Mouse (Mus musculus) yolk sac, embryonic 10.5 days (tissue): ENCODE data around the gene Fcnb.
A peak's percentile ranks its signal among the peaks of the same experiment; 100 is the strongest.

Experiments
- DNase-seq: peaks from one replicate; pipeline ENCODE4 v3.0.0-alpha.2; 2017; ENCODE audit warnings: low spot score

The Fcnb gene

DNA sequence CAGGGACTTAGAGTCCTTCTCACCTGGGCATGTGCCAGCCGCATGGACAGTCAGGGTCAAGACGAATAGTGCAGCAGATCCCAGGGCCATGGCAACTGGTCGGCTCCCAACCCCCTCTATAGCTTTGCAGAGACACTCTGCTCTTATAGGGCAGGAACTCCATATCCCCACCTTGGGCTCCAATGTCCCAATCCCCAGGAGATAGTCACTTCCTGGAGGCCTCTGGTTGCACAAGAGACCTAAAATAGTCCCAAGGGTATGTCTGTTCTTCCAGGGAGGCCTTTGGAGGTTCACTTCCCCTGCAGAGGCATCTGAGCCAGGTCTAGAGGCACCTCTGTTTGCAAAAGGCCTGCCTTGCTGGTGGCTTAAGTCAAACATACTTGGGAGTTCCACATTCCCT lies at the start of gene Fcnb:
TSS of gene Fcnb (minus strand) at position 118 of the 400 bp plus-strand sequence.
- no peak for DNase-seq

- no peak for DNase-seq
These were observed 49.1 kb upstream of the Fcnb start for GRCm38 (mm10) chr2:28133833-28134232.

- DNase-seq, result no peak
These were observed 47.4 kb upstream of the Fcnb start for GRCm38 (mm10) chr2:28132117-28132516.

DNA sequence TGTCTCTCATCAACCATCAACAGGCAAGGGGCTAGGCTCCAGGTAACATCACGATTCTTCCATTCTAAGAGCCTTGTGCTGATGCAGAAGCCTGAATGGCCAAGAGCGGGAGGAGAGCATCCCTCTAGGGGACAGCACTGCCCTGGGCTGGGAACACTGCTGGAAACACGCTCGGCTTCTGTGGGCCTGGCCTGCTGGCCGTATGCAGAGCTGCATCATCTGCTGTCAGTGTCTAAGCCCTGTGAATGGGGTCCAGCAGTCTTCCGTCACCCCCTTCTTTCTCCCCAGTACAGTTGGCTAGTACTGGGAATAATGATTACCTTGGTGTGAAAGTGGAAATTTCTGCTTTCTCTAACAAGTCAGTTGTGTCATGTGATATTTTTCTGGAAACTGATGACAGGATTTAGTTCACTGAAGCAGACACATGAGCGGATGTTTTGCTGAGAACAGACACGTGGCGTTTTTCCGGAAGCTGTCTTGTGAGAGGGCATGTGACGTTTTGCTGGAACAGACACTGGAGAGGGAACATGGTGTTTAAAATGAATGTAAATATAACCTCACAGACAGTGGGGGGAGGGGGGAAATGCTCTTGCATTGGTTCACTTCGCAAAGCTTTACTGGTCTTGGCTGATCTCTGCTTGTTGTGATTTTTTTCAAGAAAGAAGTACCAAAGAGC lies 42.2 kb upstream of the Fcnb start:
- peak; percentile 53 for DNase-seq

DNA sequence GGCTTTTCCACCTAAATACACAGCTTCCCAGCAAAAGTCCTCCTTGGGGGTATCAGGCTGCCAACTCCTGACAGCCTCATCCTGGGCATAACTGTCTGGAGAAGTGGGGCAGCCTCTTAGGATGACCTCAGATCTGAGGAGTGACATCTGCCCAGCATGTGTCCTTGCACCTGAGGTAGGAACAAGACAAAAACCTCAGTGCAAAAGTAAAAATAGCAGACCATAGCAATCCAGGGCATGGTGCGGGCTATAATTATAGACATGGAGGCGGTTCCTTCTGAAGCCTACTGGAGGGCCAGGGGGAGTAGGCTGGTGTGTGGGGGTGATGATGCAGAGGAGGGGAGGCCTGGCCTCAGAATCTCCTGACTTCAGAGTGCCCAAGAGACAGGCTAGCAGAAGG lies 39.2 kb upstream of the Fcnb start:
- no peak for DNase-seq

GRCm38 (mm10) chr2:28121309-28121708 lies 36.6 kb upstream of the Fcnb start:
- DNase-seq, result no peak

GRCm38 (mm10) chr2:28120342-28120741 lies 35.7 kb upstream of the Fcnb start:
- DNase-seq, result no peak

GRCm38 (mm10) chr2:28118518-28119116 lies 33.9 kb upstream of the Fcnb start:
- DNase-seq, result no peak

- no peak for DNase-seq
These were observed 33.0 kb upstream of the Fcnb start for GRCm38 (mm10) chr2:28117490-28118308.

GRCm38 (mm10) chr2:28108763-28109162 lies 24.1 kb upstream of the Fcnb start:
- no peak for DNase-seq

DNA sequence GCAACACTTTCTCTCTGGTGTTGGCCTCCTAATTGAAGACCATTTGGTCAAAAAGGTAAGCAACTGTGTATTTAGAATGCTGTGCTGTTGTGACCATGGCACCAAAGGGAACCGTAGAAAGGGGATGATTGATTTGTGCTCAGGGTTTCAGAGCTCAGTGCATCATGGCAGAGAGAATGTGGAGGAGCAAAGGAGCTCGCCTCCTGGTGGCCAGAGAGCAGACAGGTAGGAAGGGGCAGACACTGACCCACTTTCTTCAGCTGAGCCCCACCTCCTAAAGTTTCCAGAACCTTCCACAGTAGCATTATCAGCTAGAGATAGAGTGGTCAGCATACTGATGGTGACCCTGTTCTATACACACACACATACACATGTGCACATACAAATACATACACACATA lies 21.3 kb upstream of the Fcnb start:
- no peak for DNase-seq

- DNase-seq, result no peak
These were observed 19.0 kb upstream of the Fcnb start for GRCm38 (mm10) chr2:28103653-28104052.

- no peak for DNase-seq
These were observed 17.2 kb upstream of the Fcnb start for GRCm38 (mm10) chr2:28101892-28102291.

DNA sequence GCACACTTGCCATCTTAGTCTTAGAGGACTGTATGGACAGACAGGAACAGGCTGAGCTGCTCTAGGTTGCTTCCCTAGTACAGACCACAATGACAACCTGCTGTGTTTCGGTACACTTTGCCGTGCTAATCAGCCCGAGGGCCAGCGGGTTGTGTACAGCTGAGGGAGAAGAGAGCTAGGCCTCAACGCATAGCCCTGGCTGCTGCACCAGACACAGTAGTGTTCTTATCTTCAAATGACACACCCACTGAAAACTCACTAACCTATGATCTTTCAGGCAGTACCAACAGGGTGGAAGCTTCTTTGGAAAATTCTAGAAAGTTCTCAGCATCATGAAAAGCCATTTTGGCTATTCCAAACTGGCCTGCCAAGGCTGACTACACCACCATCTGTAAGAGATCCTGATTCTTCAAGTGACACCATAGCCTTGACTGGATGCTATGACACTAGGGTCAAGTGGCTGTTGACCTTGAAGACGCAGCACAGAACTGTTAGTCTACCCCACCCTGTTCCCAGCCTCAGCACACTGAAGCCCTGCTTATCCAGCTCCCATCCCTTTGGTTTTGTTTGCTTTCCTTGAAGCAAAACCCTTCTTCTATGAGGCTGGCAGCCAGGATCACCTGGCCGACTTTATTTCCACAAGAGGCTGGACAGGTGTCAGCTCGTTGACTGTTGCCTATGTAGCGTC lies 16.3 kb upstream of the Fcnb start:
- DNase-seq, result no peak

GRCm38 (mm10) chr2:28098547-28099505 lies 14.1 kb upstream of the Fcnb start:
- DNase-seq, result no peak

- no peak for DNase-seq
These were observed 12.1 kb upstream of the Fcnb start for GRCm38 (mm10) chr2:28096751-28097309.

GRCm38 (mm10) chr2:28092099-28092498 lies 7.4 kb upstream of the Fcnb start:
- no peak for DNase-seq

GRCm38 (mm10) chr2:28091042-28091441 lies 6.4 kb upstream of the Fcnb start:
- DNase-seq, result no peak

- DNase-seq, result peak; percentile 39
These were observed 5.8 kb upstream of the Fcnb start for GRCm38 (mm10) chr2:28090299-28091008.

GRCm38 (mm10) chr2:28089095-28089494 lies 4.4 kb upstream of the Fcnb start:
- DNase-seq, result no peak
